Mouse (Mus musculus): ENCODE results near the gene Arhgap40. TPM values are rescaled to one million over a fixed set of nuclear protein-coding genes. Genes with fewer than 3 reads are reported as not detected.
A peak's percentile ranks its signal among the peaks of the same experiment; 100 is the strongest.

Arhgap40 gene
- polyA plus RNA-seq, 1 experiment, result 1.1 TPM

DNA sequence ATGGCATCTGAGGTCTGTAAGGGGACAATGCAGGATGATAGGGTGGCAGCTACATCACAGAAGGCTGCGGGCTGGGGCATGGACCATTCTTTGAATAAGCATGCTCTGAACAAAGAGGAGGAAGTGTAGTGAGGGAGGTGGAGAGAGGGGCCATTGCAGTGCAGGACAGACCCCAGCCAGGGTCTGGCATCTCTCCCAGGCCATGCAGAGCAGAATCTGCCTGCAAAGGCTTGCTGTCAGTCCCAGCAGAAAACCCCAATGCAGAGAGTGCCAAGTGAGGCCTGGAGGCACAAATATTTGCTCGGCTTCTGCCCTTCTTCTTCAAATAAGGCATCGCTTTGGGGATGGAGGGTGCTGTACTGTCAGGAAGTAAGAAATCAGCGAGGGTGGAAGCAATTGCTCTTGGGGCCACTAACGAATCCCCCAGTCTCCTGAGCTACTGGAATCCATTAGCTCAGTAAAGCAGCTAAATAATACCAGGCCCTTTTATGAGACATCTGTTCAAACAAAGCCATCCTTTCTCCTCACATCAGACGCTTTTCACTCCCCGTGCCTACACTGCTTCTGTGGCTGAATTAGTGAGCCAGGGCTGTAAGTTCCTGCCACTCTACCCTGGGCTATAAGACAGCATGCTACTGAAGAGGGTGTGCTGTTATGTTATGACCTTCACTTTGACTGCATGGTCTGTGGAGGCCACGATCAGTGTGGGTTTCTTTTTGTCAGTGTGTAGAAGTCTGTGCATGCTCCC lies 76.1 kb downstream of the Arhgap40 start:
- peak; percentile 92 for DNase-seq (ENCODE audit: low read depth)
- TF ChIP-seq POLR2A (IDR thresholded peaks at IDR 0.05; ENCODE audit: borderline replicate concordance, extremely low read depth, insufficient read depth, insufficient read length, poor library complexity, severe bottlenecking) (no peak), CTCF (IDR thresholded peaks at IDR 0.05; ENCODE audit: borderline replicate concordance, extremely low read depth, insufficient read depth, insufficient read length) (no peak)

DNA sequence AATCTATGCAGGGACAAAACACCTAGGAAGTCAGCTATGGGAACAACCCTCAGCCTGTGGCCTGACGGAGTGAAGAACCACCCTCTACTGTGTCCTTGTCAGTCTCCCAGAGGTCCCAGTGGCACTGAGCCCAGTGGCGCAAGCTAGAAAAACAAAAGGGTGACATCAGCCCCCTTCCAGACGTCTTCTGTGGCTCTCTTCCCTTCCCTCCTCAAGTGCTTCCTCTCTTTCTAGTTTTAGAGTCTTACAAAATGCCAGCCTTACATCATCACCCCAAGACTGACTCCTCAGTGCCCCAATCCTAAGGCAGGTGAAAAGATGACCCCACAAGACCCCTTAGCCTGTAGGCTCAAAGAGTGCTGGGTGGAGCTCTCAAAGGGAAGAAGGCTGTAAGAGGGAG lies 77.9 kb downstream of the Arhgap40 start:
- no peak for DNase-seq (ENCODE audit: low read depth)
- TF ChIP-seq POLR2A (IDR thresholded peaks at IDR 0.05; ENCODE audit: borderline replicate concordance, extremely low read depth, insufficient read depth, insufficient read length, poor library complexity, severe bottlenecking) (no peak), CTCF (IDR thresholded peaks at IDR 0.05; ENCODE audit: borderline replicate concordance, extremely low read depth, insufficient read depth, insufficient read length) (no peak)

DNA sequence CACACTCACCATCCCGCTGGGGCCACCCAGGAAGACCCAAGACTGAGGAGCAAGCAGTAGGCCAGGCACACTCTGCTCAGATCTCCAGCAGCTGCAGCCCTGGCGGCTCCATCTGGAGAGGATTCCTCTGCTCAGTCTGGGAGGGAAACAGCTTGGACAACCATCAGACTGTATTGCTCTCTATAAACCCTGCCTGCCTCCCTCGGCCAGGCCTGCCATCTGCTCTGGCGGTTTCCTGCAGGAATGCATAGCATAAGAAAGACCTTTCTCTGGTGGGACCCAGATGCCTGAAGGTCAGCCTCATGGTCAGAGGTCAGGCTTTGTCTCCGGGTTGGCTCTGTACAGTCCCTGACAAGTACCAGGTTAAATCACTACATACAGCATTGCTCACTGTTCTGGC lies 78.7 kb downstream of the Arhgap40 start:
- DNase-seq (ENCODE audit: low read depth), result no peak
- no peak for TF ChIP-seq POLR2A (IDR thresholded peaks at IDR 0.05; ENCODE audit: borderline replicate concordance, extremely low read depth, insufficient read depth, insufficient read length, poor library complexity, severe bottlenecking)
- TF ChIP-seq CTCF (IDR thresholded peaks at IDR 0.05; ENCODE audit: borderline replicate concordance, extremely low read depth, insufficient read depth, insufficient read length), result no peak

DNA sequence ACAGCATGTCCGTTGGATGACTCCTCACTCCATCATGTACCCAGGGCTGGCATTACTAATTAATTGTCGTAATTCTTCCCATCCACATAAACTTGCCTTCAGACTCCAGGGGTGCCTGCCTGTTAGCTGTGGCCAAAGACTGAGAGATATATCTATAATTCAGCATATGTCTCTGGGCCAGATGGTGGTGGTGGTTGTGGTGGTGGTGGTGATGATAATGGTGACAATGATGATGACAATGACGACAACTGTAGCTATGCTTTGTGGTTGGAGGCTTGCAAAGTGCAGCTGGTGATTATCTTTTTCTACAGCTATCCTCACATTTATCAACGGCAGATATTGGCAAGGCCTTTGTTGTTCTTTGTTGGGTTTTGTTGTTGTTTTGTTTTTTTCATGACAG lies 80.8 kb downstream of the Arhgap40 start:
- no peak for DNase-seq (ENCODE audit: low read depth)
- TF ChIP-seq POLR2A (IDR thresholded peaks at IDR 0.05; ENCODE audit: borderline replicate concordance, extremely low read depth, insufficient read depth, insufficient read length, poor library complexity, severe bottlenecking) (no peak), CTCF (IDR thresholded peaks at IDR 0.05; ENCODE audit: borderline replicate concordance, extremely low read depth, insufficient read depth, insufficient read length) (no peak)

DNA sequence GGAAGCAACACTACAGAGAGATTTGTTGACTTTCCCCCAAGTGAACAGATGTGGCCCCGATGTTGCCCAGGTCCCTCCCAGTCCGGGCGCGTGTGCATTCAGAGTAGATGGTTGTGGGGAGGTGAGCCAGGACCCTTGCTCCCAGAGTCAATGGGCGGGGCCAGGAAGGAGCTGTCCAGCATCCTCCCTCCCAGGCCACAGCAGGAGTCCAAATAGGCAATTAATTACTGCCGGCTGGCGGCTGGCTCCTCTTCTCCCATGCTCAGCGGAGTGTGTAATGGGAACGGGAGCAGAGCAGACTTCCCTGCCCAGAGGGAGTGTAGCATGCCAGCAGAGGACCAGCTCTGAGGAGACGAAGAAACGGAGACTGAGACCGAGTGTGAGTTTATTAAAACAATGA lies 82.5 kb downstream of the Arhgap40 start:
- DNase-seq (ENCODE audit: low read depth), result peak; percentile 91
- TF ChIP-seq POLR2A (IDR thresholded peaks at IDR 0.05; ENCODE audit: borderline replicate concordance, extremely low read depth, insufficient read depth, insufficient read length, poor library complexity, severe bottlenecking), result no peak
- no peak for TF ChIP-seq CTCF (IDR thresholded peaks at IDR 0.05; ENCODE audit: borderline replicate concordance, extremely low read depth, insufficient read depth, insufficient read length)

DNA sequence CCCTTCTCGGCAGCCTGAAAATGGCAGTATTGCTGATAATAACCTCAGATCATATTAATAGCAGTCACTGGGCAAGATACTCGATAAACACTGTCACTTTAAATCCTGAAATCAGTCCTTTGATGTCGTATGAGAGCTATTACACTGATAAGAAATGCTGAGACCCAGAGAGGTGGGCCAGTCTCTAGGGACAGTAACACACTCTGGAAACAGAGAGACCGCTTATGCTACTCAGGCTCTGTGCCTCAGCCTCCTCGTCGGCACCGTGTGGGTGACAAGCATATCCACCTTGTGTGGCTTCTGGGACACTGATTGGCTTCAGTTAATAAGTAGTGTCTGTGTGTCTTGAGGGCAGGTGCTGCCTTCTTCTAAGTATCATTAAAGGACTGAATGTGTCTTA lies 83.0 kb downstream of the Arhgap40 start:
- TF ChIP-seq POLR2A (IDR thresholded peaks at IDR 0.05; ENCODE audit: borderline replicate concordance, extremely low read depth, insufficient read depth, insufficient read length, poor library complexity, severe bottlenecking), result no peak
- TF ChIP-seq CTCF (IDR thresholded peaks at IDR 0.05; ENCODE audit: borderline replicate concordance, extremely low read depth, insufficient read depth, insufficient read length), result no peak
- peak; percentile 45 for DNase-seq (ENCODE audit: low read depth)

DNA sequence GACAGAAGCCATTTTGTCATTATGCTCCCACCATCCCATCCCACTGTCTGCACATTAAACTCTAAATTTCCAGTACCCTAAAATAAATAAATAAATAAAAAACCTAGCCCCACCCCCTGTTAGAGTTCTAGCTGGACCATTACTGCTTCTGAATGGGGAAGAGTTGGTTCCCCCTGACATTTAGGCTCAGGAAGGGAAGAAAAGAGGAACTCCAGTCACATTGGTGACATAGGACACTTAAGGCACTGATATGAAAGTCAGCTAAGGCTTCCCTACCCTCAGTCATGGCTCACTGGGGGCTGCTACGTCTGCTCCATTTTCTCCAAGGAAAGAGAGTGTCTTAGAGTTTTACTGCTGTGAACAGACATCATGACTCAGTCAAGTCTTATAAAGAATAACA lies 84.2 kb downstream of the Arhgap40 start:
- TF ChIP-seq POLR2A (IDR thresholded peaks at IDR 0.05; ENCODE audit: borderline replicate concordance, extremely low read depth, insufficient read depth, insufficient read length, poor library complexity, severe bottlenecking) (no peak), CTCF (IDR thresholded peaks at IDR 0.05; ENCODE audit: borderline replicate concordance, extremely low read depth, insufficient read depth, insufficient read length) (no peak)
- no peak for DNase-seq (ENCODE audit: low read depth)

Other genes starting within 250 kb of the Arhgap40 start
- 4.0 and 4.3 TPM in 2 replicates for gene Lbp, start 206.3 kb upstream of the Arhgap40 start, polyA plus RNA-seq (2012; rRNA removed)
- gene Snhg11, start 137.2 kb upstream of the Arhgap40 start, polyA plus RNA-seq (2012; rRNA removed), result 496 and 652 TPM in 2 replicates
- gene Ralgapb, start 102.9 kb upstream of the Arhgap40 start, polyA plus RNA-seq (2012; rRNA removed), result 37.7 and 44.4 TPM in 2 replicates
- gene Adig, start 10.2 kb upstream of the Arhgap40 start, polyA plus RNA-seq (2012; rRNA removed), result 0.86 TPM in 1 of 2 replicates, not detected in the other
- gene Slc32a1, start 98.0 kb downstream of the Arhgap40 start, polyA plus RNA-seq (2012; rRNA removed), result 78.4 and 93.9 TPM in 2 replicates
- 11.9 and 14.0 TPM in 2 replicates for gene Actr5, start 112.1 kb downstream of the Arhgap40 start, polyA plus RNA-seq (2012; rRNA removed)
- 3.2 and 6.4 TPM in 2 replicates for gene Ppp1r16b, start 152.6 kb downstream of the Arhgap40 start, polyA plus RNA-seq (2012; rRNA removed)

Measured in brain, embryonic 14.5 days (tissue).